Mouse (Mus musculus): ENCODE data around the gene Cldn34b4. TPM values are rescaled to one million over a fixed set of nuclear protein-coding genes. Genes with fewer than 3 reads are reported as not detected.

Gene Cldn34b4
- not detected for polyA plus RNA-seq (2014; fragmentation: Illumina TruSeq; extraction: RNeasy Lipid Tissue Mini Kit (QIAGEN cat#74804); ENCODE audit: low read depth, low replicate concordance)

GRCm38 (mm10) chrX:76393050-76393449, at the start of gene Cldn34b4:
TSS of gene Cldn34b4 (plus strand) at chrX:76393350.

Other genes with a start within 250 kb of the Cldn34b4 start
- not detected for gene Cldn34b3, start 129.0 kb upstream of the Cldn34b4 start, polyA plus RNA-seq (2014; fragmentation: Illumina TruSeq; extraction: RNeasy Lipid Tissue Mini Kit (QIAGEN cat#74804); ENCODE audit: low read depth, low replicate concordance)
- not detected for gene Cldn34d, start 209.6 kb downstream of the Cldn34b4 start, polyA plus RNA-seq (2014; fragmentation: Illumina TruSeq; extraction: RNeasy Lipid Tissue Mini Kit (QIAGEN cat#74804); ENCODE audit: low read depth, low replicate concordance)

Data from kidney, adult 10 weeks (tissue).